Mouse (Mus musculus) thymus, adult 2 months (tissue): Measurements from ENCODE around the gene Bach2. TPM values are rescaled to one million over a fixed set of nuclear protein-coding genes. Genes with fewer than 3 reads are reported as not detected.

Experiments
- DNase-seq: peaks from one replicate; pipeline ENCODE4 v3.0.0; 2021
- H3K27ac ChIP-seq: fragments of 200-500 bp; 2 replicates; pipeline ENCODE4 v1.5.1; 2012; ENCODE audit warnings: low read length, control low read depth; ENCODE audit not compliant: control insufficient read depth, insufficient read depth
- H3K27me3 ChIP-seq: fragments of 200-500 bp; 2 replicates; pipeline ENCODE4 v1.6.1; 2012; ENCODE audit warnings: mild to moderate bottlenecking, low read length, moderate library complexity, mixed read lengths; ENCODE audit not compliant: control insufficient read depth, insufficient read depth
- H3K36me3 ChIP-seq: fragments of 200-500 bp; 2 replicates; pipeline ENCODE4 v1.6.1; 2012; ENCODE audit warnings: mild to moderate bottlenecking, low read length, moderate library complexity; ENCODE audit not compliant: control insufficient read depth, insufficient read depth
- H3K4me1 ChIP-seq: fragments of 200-500 bp; replicated peaks from 2 replicates; pipeline ENCODE4 v1.6.1; 2012; ENCODE audit warnings: low read length; ENCODE audit not compliant: control insufficient read depth, insufficient read depth
- H3K4me3 ChIP-seq: fragments of 200-500 bp; 2 replicates; pipeline ENCODE4 v1.5.1; 2012; ENCODE audit warnings: mild to moderate bottlenecking, low read length, control low read depth, moderate library complexity; ENCODE audit not compliant: control insufficient read depth, insufficient read depth
- CTCF ChIP-seq: fragments of 200-500 bp; IDR thresholded peaks from 2 replicates; pipeline ENCODE4 v1.5.1; 2012; ENCODE audit warnings: mild to moderate bottlenecking, control low read depth, low read length, moderate library complexity, borderline replicate concordance; ENCODE audit not compliant: control insufficient read depth, poor library complexity, insufficient read depth; ENCODE audit errors: extremely low read depth
- POLR2A ChIP-seq: fragments of 200-500 bp; IDR thresholded peaks from 2 replicates; pipeline ENCODE4 v1.6.1; 2012; ENCODE audit warnings: mild to moderate bottlenecking, low read length, control low read depth, moderate library complexity; ENCODE audit not compliant: control insufficient read depth, poor library complexity, insufficient read depth; ENCODE audit errors: extremely low read depth
- WGBS: fragments of 180-500 bp; shearing (Covaris S2); methylation state at CpG from one replicate; pipeline ENCODE4 v1.1.7; 2018; 5-methylcytosine and 5-hydroxymethylcytosine counted together
- polyA plus RNA-seq: library from polyadenylated mRNA; depleted of rRNA; stranded (reverse); fragments of >200 nt; gene quantifications from 2 replicates; pipeline ENCODE4 v1.2.3, GENCODE M21; 2012

The Bach2 gene
- polyA plus RNA-seq, 1 experiment: 9.4 TPM

GRCm38 (mm10) chr4:32530921-32531846 is 292.6 kb downstream of the Bach2 start:
- Histone ChIP-seq H3K27me3 (no peaks in the 10 kb centered on the region), H3K4me1 (no peaks in the 10 kb centered on the region; the same call in 1 of the 2 replicates), H3K27ac (no peak overlapping the region), H3K36me3 (no peaks in the 10 kb centered on the region), H3K4me3 (no peak overlapping the region)
- TF ChIP-seq CTCF (no peak), POLR2A (no peak)
- 36% methylated on average over 28 of the region's 28 CpGs for WGBS
- DNase-seq: no peak

GRCm38 (mm10) chr4:32532079-32532478 is 293.5 kb downstream of the Bach2 start:
- Histone ChIP-seq H3K4me3 (no peak overlapping the region), H3K36me3 (no peaks in the 10 kb centered on the region), H3K27ac (no peak overlapping the region), H3K27me3 (no peaks in the 10 kb centered on the region), H3K4me1 (peaks cover 3% of the 10 kb centered on the region; the same call in 1 of the 2 replicates)
- no peak for DNase-seq
- 91% methylated on average over 8 of the region's 8 CpGs for WGBS
- TF ChIP-seq POLR2A: no peak
- no peak for TF ChIP-seq CTCF

- no peak for TF ChIP-seq POLR2A
- no peak for TF ChIP-seq CTCF
- Histone ChIP-seq H3K4me3 (no peak overlapping the region), H3K4me1 (peaks cover 3% of the 10 kb centered on the region; the same call in 1 of the 2 replicates), H3K36me3 (no peaks in the 10 kb centered on the region), H3K27ac (no peak overlapping the region), H3K27me3 (no peaks in the 10 kb centered on the region)
- WGBS: 82% methylated on average over 7 of the region's 7 CpGs
- no peak for DNase-seq
Measured at GRCm38 (mm10) chr4:32533735-32534134, 295.1 kb downstream of the Bach2 start.

- WGBS: 96% methylated on average over 7 of the region's 7 CpGs
- Histone ChIP-seq H3K4me3 (no peak overlapping the region), H3K27me3 (no peaks in the 10 kb centered on the region), H3K36me3 (no peaks in the 10 kb centered on the region), H3K4me1 (peaks cover 3% of the 10 kb centered on the region; the same call in 1 of the 2 replicates), H3K27ac (no peak overlapping the region)
- DNase-seq: no peak
- TF ChIP-seq POLR2A (no peak), CTCF (no peak)
Measured at GRCm38 (mm10) chr4:32535626-32536025, 297.0 kb downstream of the Bach2 start.

- no peak overlapping the region for H3K27ac ChIP-seq
- 0 out of 2 replicates have a peak, but pooled peaks cover 3% of the 10 kb centered on the region for H3K4me1 ChIP-seq
- no peak overlapping the region for H3K4me3 ChIP-seq
- no peaks in the 10 kb centered on the region for H3K27me3 ChIP-seq
- DNase-seq: no peak
- 78% methylated on average over 8 of the region's 8 CpGs for WGBS
- no peaks in the 10 kb centered on the region for H3K36me3 ChIP-seq
- no peak for TF ChIP-seq POLR2A
- TF ChIP-seq CTCF: no peak
Measured at GRCm38 (mm10) chr4:32536870-32537508, 298.4 kb downstream of the Bach2 start.

GRCm38 (mm10) chr4:32538088-32538487 is 299.5 kb downstream of the Bach2 start:
- Histone ChIP-seq H3K36me3 (no peaks in the 10 kb centered on the region), H3K27ac (no peak overlapping the region), H3K4me3 (no peak overlapping the region), H3K4me1 (0 out of 2 replicates have a peak, but pooled peaks cover 3% of the 10 kb centered on the region), H3K27me3 (no peaks in the 10 kb centered on the region)
- DNase-seq: peak; percentile 53
- TF ChIP-seq POLR2A (no peak), CTCF (no peak)
- 55% methylated on average over 5 of the region's 5 CpGs for WGBS
